Mouse (Mus musculus) frontal cortex, adult (tissue): Measurements from ENCODE around the gene Ubr7.
A peak's percentile ranks its signal among the peaks of the same experiment; 100 is the strongest.

Experiments used
- ATAC-seq: cut with Nextera tagmentation; 2 replicates; pipeline ENCODE4 v1.9.2; 2017; ENCODE audit warnings: mild to moderate bottlenecking, moderate library complexity, mixed read lengths; ENCODE audit not compliant: low TSS enrichment

Gene Ubr7

DNA sequence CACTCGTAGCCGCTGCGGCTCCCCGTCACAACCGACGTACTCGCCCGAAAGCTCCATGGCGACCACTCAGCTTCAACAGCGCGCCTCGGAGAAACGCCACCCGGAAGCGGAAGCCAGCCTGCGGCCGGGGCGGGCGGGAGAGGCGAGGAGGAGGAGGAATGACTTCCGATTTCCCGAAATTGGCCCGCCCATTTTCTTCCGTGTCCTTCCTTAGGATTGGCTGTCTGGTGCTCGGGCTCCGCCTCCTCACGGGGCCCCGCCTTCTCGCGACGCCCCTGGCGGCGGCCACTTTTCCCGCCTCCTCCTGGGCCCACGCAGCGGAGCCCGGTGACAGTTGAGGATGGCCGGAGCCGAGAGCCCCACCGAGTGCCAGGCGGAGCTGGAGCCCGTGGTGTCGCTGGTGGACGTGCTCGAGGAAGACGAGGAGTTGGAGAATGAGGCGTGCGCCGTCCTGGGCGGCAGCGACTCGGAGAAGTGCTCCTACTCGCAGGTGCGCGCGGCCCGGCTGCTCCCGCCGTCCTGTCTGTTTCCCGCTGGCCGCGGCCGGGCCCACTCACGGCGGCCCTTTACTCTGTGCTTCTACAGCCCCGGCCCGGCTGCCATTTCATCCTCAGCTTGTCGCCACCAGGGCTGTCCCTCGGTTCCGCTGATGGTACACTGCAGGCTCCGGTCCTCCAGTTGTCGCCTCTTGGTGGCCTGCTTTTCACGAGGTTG, at the start of gene Ubr7, which contains the start of the genes Gm28051 and Gon7:
Gene Ubr7 (plus strand): TSS at position 279 of the 714 bp plus-strand sequence.
Gene Gm28051 (minus strand): TSS at position 77 of the 714 bp plus-strand sequence.
Gene Gon7 (minus strand): TSS at position 115 of the 714 bp plus-strand sequence.
- peak; percentile 97 for ATAC-seq

DNA sequence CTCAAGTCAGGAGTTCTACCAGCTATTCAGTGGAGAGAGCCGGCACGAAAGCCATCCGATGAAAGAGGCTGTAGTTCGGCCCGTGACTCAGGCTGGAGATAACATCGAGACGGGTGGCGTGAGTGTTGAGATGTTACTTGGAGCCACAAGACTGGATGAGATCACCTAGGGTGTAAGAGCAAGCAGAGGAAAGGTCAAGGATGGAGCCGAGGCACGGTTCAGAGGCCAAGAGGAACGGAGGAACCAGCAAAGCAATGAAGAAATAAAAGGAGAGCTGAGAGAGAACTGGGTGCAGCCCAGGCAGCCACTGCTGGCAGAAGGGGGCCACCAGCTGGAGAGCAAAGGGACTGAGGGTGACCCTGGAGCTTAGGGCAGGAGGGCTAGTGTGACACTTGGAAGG, 49.5 kb upstream of the Ubr7 start:
- no peak for ATAC-seq

DNA sequence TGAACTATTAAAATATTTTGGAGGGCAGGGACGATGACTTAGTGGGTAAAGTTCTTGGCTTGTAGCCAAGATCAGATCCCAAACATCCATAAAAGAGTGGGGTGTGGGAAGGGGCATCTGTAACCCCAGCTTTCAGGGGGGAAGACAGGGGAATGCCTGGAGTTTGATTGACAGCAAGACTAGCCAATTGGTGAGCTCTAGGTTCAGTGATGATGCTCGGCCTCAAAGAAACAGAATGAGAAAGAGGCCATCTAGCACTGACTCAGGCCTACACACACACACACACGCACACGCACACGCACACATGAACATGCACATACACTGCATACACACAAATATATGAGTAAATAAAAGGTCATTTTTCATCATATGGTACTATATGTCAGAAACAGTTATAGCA, 47.9 kb upstream of the Ubr7 start:
- ATAC-seq, result no peak

DNA sequence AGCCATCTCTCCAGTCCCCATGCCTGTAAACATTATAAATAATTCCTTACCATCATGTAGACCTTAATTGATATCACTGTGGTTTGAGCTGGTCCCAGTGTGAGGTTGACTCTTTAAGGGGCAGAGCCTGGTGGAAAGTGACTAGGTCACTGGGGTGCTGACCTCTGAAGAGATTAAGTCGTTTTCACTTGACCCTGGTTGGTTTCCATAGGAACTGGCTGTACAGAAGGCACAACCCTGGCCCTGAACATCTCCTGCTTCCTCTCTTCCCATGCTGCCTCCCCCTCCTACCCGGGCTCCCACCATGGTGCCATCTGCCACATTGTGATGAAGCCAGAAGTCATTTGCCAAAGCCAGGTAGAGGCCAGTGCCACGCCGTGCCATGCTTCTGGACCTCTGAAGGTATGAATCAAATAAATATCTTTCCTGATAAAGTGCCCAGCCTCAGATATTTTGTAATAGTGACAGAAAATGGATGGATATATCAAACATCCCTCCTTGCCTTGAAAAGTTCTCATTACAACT, 46.9 kb upstream of the Ubr7 start:
- no peak for ATAC-seq

DNA sequence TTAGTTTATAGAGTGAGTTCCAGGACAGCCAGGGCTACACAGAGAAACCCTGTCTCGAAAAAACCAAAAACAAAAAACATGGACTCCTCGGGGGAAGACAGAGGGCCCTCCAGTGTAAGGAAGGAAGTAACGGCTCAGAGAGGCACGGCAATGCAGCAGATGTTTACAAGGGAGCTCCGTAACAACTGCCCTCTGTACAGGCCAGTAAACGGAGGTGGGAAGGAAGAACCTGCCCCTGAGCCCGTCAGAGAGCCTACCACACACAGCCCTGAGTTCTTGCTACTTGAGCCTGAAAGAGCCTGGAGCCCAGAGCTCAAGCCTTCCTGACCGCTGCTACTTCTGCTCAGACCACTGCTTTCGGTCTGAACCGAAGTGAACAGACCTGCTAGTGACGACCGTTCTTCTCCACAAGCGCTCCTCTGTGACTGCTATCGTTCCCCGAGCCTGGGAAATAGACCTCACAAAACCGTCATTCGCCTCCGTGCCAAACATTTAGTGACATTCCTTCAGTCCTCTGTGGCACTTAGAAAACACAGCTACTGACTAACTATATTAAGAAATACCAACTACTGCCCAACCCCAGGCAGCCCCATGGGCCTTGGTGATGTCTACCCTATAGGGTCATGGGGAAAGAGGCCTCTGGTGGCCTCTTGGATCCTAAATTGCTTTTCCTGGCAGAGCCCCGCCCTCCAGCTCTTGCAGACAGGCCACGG, 44.5 kb upstream of the Ubr7 start:
- ATAC-seq, result no peak

DNA sequence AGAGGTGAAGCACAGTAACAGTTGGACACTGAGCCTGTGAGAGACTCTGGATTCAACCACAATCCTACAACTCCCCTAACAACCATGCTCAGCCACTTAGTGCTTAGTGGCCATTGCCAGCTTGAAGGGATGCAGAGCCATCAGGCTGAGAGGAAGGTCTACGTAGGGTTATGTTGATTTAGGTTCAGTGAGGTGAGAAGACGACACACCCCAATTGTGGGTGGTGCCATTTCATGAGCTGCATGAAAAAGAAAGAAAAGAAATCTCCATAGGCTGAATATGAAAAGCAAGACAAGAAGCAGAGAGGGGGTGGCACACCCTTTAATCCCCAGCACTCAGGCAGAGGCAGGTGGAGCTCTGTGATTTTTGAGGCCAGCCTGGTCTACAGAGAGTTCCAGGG, 43.7 kb upstream of the Ubr7 start:
- ATAC-seq, result no peak

DNA sequence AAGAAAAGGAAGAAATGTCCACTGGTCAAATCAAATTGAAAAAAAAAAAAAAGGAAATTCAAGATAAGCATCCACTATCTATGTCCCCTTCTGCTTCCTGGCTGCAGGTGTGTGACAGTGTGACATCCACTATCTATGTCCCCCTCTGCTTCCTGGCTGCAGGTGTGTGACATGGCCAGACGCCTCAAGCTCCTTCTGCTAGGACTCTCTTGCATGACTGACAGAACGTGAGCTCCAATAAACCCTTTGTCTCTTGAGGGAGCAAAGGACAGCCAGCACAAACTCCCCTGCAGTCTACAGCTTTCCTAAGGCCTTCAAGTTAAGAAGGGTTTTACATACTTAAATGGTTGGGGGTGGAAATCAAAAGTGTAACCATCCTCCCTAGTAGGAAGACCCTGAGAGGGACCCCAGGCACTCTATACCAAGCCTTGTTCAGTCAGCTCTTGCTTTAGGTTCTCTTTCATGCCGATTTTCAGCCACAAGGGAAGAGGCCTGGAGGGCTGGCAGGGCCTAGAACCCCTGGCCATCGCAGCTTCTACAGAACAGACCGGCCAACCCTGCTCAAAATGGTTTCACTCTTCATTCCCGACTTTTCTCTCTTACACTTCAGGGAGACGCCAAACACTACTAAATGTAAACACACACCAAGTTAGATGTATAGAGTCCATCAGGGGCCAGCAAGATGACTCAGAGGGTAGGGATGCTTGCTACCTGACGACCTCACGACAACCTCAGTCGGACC, 42.9 kb upstream of the Ubr7 start:
- ATAC-seq, result no peak

DNA sequence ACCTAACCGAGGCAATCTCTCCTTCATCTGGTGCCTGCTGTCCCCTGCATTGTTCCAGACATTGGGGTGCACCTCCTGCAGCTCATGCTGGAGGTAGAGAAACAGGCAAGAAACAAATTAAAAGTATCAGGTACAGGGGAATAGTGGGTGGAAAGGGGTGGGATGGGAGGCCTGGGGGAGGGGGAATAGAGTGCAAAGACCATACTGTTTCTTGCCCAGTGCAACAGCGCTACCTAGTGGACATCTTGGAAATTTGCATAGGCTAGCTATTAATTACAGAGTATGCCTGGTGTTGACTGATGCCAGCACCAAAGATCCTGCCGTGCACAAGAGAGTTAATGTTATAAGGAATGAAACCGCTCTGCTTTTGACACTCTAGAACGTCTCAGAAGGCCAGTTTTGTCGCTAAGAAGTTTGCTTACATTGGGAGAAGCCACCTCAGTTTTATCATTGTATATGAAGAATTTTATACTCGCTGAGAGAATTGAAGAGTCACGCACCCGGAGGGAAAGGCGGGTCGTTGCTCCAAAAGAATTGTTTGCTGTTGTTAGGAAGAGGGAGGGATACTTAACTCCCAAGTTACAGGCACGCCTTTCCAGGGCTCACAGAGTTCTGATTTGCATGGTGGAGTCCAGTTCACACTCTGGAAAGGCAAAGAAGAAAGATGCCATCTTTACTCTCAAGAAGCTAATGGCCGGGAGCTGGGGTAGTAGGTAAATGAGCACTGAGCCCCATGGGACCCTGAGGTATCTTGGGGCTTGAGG, 38.0 kb upstream of the Ubr7 start:
- peak; percentile 47 for ATAC-seq

DNA sequence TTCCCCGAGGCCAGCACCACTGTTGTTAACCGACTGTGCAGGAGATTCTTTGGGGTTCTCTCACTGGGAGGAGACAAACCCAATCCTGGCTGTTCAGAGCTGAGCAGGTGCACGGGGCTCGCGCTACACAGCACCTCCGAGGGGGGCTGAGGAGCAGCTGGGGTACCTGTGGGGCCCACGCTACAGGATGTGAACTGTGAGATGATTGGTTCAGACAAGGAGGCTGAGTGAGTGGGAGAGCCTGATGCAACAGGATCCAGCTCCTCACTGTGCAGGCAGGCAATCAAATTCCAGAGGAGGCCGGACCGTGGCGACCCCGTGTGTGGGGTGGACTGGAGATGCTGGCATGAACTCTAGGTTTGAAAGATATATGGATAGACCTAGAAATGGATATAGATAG, 35.3 kb upstream of the Ubr7 start:
- ATAC-seq, result peak; percentile 13; the same call in 1 of the 2 replicates

DNA sequence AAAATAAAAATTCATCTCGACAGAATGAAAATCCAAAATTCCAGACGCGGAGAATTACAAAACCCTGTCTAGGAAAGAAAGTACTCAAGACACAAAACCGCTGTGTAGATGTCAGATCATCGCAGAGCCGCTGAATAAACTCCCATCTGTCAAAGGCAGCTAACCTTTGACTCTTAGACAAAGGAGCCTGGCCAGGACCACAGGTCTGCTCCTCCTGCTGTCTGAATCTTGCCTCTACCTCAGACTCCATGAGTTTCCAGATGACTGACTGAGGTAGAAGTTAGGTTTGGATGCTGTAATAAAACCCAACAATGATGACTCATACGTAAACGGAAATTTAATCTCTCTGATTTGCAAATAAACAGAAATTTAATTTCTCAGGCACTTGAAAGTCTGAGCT, 34.8 kb upstream of the Ubr7 start:
- no peak for ATAC-seq

DNA sequence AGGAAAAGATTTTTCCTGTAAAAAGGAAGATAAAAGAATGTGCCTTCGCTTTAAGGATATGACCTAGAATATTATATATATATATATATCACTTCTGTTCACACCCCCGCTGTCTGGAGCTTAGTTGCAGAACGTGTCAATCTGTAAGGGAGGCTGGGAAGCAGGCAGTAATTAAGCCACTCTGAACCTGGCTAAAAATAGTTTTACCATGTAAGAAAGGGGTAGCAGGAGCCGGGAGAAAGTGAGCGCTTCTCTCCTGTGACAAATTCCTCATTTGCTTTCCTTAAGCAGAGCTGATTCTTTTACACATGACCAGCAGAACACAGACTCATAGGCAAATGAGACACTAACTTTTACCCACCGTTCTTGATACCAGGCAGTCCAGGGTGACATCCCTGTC, 33.9 kb upstream of the Ubr7 start:
- peak; percentile 77 for ATAC-seq

DNA sequence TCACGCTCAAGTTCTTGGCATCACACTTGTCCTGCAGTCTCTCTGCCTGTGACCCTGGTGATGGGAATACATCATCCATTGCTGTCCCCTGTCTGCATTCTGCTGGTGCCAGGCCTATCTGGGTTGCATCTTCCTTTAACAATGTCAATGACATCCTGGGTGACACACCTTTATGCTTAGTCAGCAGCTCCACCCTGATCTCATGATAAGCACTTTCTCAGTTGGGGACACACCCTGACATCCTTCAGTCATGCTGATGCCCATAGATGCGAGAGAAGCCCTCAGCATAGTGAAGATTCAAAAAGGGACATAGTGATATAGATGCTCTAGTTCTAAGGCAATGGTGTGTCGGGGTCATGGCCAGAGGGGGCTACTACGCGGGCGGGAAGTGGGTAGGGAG, 32.6 kb upstream of the Ubr7 start:
- ATAC-seq, result no peak

DNA sequence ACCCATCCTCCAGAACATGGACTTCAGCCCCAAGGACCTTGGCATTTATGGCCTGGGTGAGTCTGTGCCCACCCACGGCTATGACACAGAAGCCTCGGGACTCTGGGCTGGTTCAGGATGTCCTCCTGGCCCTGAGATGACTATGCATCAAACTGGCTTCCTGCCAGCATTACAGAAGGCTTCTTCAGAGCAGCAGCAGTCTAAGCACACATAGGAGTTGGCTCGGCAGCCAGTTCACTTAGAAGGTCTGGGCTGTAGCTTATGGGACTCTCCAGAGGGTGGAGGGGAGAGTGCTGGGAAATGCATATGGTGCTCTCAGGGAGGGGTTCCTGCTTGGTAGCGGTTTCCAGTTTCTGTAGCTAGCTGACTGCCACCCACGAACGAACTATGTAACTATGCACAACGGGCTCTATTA, 32.0 kb upstream of the Ubr7 start:
- 0 out of 2 replicates have a peak, but pooled peaks have one; percentile 17 for ATAC-seq

DNA sequence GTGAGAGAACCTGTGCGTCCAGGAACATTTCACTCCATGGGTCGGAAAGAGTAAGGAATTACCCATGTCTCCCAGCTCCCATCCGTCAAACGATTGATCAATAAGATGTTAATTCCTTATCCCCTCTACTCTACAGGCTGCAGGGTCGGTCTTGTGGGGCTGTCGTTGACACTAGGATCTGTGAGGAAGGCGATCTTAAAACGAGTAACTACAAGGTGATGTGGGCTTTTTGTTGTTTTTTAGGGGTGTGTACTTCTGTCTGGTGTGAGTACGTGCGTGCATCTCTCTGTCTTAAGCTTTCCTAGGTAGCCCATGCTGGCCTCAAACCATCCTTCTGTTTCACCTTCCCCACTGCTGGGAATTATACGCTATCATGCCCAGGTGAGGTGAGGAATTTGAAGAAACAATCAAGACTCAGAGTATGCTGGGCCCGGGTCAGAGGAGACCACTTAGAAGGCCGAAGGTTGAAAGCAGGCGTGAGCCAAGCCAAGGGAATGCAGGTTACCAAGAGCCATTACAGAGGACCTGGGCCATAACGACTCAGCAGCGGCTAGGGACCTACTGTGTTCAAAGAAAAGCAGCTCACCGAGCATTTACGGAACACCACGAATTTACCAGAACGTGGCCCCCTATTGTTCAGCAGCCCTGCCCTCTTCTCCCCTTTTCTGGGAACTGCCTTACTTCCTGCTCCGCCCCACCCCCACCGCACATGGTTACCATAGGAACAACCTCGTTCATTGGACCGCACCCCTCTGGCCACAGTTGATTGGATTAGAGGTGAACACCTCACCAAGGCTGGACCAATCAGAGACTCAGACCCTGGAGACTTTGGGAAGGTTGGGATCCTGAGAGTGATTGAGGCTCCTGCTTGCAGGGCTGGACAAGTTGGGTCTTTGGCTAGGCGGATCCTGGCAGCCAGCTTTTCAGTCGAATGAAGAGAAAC, 27.6 kb upstream of the Ubr7 start:
- peak; percentile 92 for ATAC-seq

DNA sequence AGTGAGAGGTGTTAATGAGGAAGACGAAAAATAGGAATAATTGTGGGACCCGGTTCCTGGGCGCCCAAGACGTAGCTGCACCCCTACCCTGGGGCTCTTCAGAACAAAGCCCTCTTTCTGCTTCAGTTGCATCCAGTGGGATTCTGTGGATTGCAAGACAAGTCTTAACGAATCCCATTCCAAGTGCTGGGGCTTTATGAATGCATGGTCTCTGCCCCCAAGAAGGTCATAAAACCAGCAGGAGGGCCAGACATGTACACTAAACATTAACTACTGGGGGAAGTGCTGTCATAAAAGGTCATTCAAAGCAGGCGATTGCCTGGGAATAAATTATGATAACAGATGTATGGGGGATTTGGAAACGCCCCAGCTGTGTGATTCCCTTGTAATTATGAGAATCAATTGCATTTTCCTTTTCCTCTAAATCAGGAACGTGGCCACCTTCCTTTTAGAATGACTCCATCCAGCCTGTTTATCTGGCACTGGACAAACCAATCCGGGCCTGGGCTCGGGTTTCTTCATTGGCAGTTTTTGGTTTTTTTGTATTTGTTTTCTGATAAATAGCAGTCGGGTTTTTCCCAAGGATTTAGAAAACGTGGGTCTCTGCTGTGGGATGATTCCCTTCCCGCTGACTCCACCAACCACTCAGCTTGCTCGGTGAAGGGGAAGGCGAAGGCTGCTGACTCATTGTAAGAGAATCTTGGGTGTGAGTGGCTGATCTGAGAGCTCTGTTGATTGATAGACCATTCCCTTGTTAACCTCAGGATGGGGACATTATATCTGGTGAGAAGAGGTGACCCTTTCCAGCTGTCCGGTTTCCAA, 26.8 kb upstream of the Ubr7 start:
- ATAC-seq, result peak; percentile 7; the same call in 1 of the 2 replicates

DNA sequence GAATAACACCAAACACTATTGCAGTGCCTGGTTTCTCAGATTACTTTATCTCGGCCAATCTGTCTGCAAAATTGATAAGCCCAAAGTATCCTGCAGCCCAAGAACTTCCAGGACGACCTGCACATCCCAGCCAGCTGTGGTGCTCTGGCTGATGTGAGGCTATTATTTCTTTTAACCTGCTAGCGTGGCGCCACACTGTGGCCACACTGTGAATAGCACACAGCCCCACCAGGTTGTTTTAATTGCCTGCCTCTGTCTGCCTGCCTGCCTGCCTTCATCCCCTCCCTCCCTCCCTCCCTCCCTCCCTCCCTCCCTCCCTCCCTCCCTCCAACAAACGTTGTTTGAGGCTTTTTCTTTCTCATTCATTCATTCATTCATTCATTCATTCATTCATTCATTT, 24.4 kb upstream of the Ubr7 start:
- ATAC-seq, result no peak

DNA sequence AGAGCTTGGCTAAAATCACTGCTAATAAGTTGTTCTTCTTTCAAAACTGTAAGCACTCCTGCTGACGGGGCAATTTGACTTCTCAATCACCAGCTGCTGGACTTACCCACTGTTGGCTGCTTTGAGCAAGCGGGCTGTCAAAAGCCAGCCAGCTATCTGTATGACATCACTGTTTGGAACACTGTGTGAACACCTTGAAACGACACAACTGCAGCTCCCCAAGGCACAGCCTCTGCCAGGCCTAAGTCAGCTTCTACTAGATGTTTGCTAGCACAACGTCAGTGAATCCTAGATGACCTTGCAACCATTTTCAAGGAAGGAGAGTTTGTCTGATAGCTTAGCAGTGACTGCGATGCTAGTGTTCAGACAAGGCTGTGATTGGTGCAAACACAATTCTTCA, 18.7 kb upstream of the Ubr7 start:
- ATAC-seq, result no peak

DNA sequence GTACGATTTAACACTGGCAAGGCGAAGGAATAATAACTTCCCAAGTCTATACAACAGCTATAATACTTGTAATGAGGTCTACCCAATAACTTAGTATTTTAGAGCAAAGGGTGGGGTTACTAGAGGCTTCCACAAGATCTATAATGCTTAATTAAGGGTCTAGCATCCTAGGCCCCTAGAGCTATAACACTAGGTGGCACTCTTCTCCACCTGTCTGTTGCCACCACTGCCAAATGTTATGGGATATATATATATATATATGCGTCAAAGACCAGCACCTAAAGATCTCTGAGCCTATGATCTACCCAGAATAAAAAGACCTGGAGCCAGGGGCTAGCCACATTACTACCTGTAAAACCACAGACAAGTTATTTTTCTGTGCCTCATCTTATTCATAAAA, 17.5 kb upstream of the Ubr7 start:
- ATAC-seq, result no peak

DNA sequence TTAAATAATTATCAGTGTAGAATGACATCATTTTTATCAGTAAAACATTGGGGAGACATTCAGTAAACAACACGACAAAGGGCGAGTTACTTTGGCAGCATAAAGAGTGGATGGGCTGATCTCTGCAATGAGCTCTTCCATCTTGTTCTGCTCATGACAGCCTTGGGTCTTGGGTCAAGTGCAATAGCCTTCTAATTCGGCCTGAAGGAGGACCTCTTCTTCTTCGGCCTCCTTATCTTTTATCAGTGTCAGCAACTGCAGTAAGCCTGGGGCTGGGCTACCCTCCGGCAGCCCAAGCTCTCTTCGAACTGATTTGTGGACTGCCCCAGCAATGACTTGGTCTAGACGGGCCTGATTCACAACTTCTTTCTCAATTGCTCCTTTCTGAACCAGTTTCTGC, 15.7 kb upstream of the Ubr7 start:
- no peak for ATAC-seq
